Mouse (Mus musculus) lung, embryonic 16.5 days (tissue): ENCODE results near the gene Prrc2b. TPM values are rescaled to one million over a fixed set of nuclear protein-coding genes. Genes with fewer than 3 reads are reported as not detected.

Experiments
- ATAC-seq: fragments of 200-750 bp; cut with Nextera tagmentation; 2 replicates; pipeline ENCODE4 v1.8.0; 2017; ENCODE audit warnings: low read depth, mild to moderate bottlenecking, moderate library complexity
- H3K27ac ChIP-seq: fragments of 300-500 bp; sonication (generic); 2 replicates; pipeline ENCODE4 v1.5.1; 2014; ENCODE audit warnings: mild to moderate bottlenecking, control low read depth, low read length
- H3K27me3 ChIP-seq: fragments of 300-500 bp; sonication (generic); 2 replicates; pipeline ENCODE4 v1.6.1; 2014; ENCODE audit warnings: low read depth, low read length, mixed read lengths; ENCODE audit not compliant: control insufficient read depth, insufficient read depth
- H3K36me3 ChIP-seq: fragments of 300-500 bp; sonication (generic); 2 replicates; pipeline ENCODE4 v1.6.1; 2014; ENCODE audit warnings: low read length; ENCODE audit not compliant: control insufficient read depth, insufficient read depth
- H3K4me1 ChIP-seq: fragments of 300-500 bp; sonication (generic); replicated peaks from 2 replicates; pipeline ENCODE4 v1.6.1; 2014; ENCODE audit warnings: low read length, mixed read lengths; ENCODE audit not compliant: control insufficient read depth, insufficient read depth
- H3K4me2 ChIP-seq: fragments of 300-500 bp; sonication (generic); 2 replicates; pipeline ENCODE4 v1.6.1; 2014; ENCODE audit warnings: low read depth, low read length, control low read depth
- H3K4me3 ChIP-seq: fragments of 300-500 bp; sonication (generic); 2 replicates; pipeline ENCODE4 v1.5.1; 2014; ENCODE audit warnings: mild to moderate bottlenecking, low read length, control low read depth
- H3K9ac ChIP-seq: fragments of 300-500 bp; sonication (generic); 2 replicates; pipeline ENCODE4 v1.6.1; 2014; ENCODE audit warnings: low read length, control low read depth
- H3K9me3 ChIP-seq: fragments of 300-500 bp; sonication (generic); 2 replicates; pipeline ENCODE4 v1.6.1; 2016; ENCODE audit warnings: low read length; ENCODE audit not compliant: control insufficient read depth
- WGBS: fragments of 180-500 bp; shearing (Covaris S2); extraction: QIAGEN DNeasy Blood & Tissue Kit; methylation state at CpG from one replicate; pipeline ENCODE4 v1.1.7; 2014; 5-methylcytosine and 5-hydroxymethylcytosine counted together
- polyA plus RNA-seq: library from polyadenylated mRNA; unstranded; fragments of >200 nt; fragmentation: Nextera tagmentation; extraction: Ambion mirVana; gene quantifications from 2 replicates; pipeline ENCODE4 v1.2.1, GENCODE M21; 2015

Prrc2b gene
- polyA plus RNA-seq, 1 experiment from 2014 or later: 26.9 TPM

- Histone ChIP-seq H3K36me3 (no peaks in the 10 kb centered on the region), H3K9me3 (no peaks in the 10 kb centered on the region), H3K4me3 (no peak overlapping the region), H3K4me2 (no peak overlapping the region), H3K9ac (no peak overlapping the region), H3K27ac (no peak overlapping the region), H3K4me1 (peaks cover 7% of the 10 kb centered on the region; the same call in 1 of the 2 replicates), H3K27me3 (no peaks in the 10 kb centered on the region)
- ATAC-seq: no peak
- 72% methylated on average over 5 of the region's 5 CpGs for WGBS
These were observed 4.2 kb upstream of the Prrc2b start for GRCm38 (mm10) chr2:32146617-32147162.

GRCm38 (mm10) chr2:32150135-32150534 lies 747 bp upstream of the Prrc2b start:
- Histone ChIP-seq H3K36me3 (no peaks in the 10 kb centered on the region), H3K27me3 (no peaks in the 10 kb centered on the region), H3K9me3 (no peaks in the 10 kb centered on the region), H3K27ac (peak overlapping the region; percentile 99; the same call in 1 of the 2 replicates), H3K9ac (peak overlapping the region; percentile 99), H3K4me1 (peaks cover 29% of the 10 kb centered on the region), H3K4me3 (no peak overlapping the region; the same call in 1 of the 2 replicates), H3K4me2 (peak overlapping the region; percentile 94; the same call in 1 of the 2 replicates)
- 42% methylated on average over 1 of the region's 1 CpGs for WGBS
- no peak for ATAC-seq

GRCm38 (mm10) chr2:32150562-32150923 lies 339 bp upstream of the Prrc2b start:
- H3K4me1 ChIP-seq: peaks cover 33% of the 10 kb centered on the region
- no peaks in the 10 kb centered on the region for H3K36me3 ChIP-seq
- H3K9me3 ChIP-seq: no peaks in the 10 kb centered on the region
- peak overlapping the region; percentile 99 for H3K27ac ChIP-seq
- H3K9ac ChIP-seq: peak overlapping the region; percentile 99
- H3K4me2 ChIP-seq: peak overlapping the region; percentile 94
- ATAC-seq: no peak
- no peaks in the 10 kb centered on the region for H3K27me3 ChIP-seq
- peak overlapping the region; percentile 73 for H3K4me3 ChIP-seq
- 4% methylated on average over 7 of the region's 7 CpGs for WGBS

GRCm38 (mm10) chr2:32151660-32152366 lies 931 bp downstream of the Prrc2b start:
- H3K4me2 ChIP-seq: peak overlapping the region; percentile 94
- H3K9me3 ChIP-seq: no peaks in the 10 kb centered on the region
- under 1% methylated on average over 22 of the region's 22 CpGs for WGBS
- no peaks in the 10 kb centered on the region for H3K27me3 ChIP-seq
- peak overlapping the region; percentile 99 for H3K9ac ChIP-seq
- H3K4me1 ChIP-seq: peaks cover 46% of the 10 kb centered on the region
- no peaks in the 10 kb centered on the region for H3K36me3 ChIP-seq
- H3K4me3 ChIP-seq: peak overlapping the region; percentile 73
- no peak for ATAC-seq
- H3K27ac ChIP-seq: peak overlapping the region; percentile 99

DNA sequence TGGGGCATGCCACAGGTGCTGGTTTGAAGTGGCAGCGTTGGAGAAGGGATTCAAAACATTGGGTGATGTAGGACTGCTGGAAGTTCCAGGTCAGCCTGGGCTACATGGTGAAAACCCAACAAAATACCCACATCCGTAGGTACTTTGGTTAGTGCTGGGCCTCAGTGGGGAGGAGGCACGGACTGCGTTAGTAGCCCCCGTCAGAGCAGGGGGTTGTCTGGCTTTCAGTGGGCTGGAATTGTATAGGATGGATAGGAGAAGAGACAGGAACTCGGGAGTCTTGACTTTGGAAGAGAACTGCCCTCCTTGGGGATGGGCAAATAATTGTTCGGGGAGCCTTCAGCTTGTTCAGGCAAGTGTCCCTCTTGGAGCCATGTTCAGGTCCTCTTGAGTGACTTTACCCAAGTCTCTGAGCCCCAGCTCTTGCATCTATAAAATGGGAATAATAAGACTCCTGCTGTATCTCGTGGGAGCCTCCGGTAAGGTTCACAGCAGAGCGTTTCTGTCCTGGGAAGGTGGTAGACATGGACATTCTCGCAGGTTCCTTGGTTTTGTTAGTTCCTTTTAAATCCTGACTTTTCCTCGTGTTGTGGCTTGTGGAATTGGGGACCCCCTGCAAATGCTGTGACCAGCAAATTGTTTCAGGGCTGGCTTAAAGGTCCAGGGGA lies 1.6 kb downstream of the Prrc2b start:
- Histone ChIP-seq H3K27ac (peak overlapping the region; percentile 99), H3K4me3 (peak overlapping the region; percentile 73), H3K27me3 (no peaks in the 10 kb centered on the region), H3K36me3 (no peaks in the 10 kb centered on the region), H3K9me3 (no peaks in the 10 kb centered on the region), H3K4me2 (peak overlapping the region; percentile 94), H3K9ac (peak overlapping the region; percentile 99), H3K4me1 (peaks cover 53% of the 10 kb centered on the region)
- no peak for ATAC-seq
- WGBS: 6% methylated on average over 12 of the region's 12 CpGs

- ATAC-seq: peak; percentile 60
- Histone ChIP-seq H3K9me3 (no peaks in the 10 kb centered on the region), H3K36me3 (no peaks in the 10 kb centered on the region), H3K4me3 (peak overlapping the region; percentile 73), H3K4me2 (peak overlapping the region; percentile 94), H3K9ac (peak overlapping the region; percentile 99), H3K4me1 (peaks cover 59% of the 10 kb centered on the region), H3K27me3 (no peaks in the 10 kb centered on the region), H3K27ac (peak overlapping the region; percentile 99)
- 6% methylated on average over 13 of the region's 13 CpGs for WGBS
These were observed 2.3 kb downstream of the Prrc2b start for GRCm38 (mm10) chr2:32153041-32153790.

GRCm38 (mm10) chr2:32153791-32154119 lies 2.9 kb downstream of the Prrc2b start:
- peak overlapping the region; percentile 94 for H3K4me2 ChIP-seq
- 7% methylated on average over 4 of the region's 4 CpGs for WGBS
- no peaks in the 10 kb centered on the region for H3K27me3 ChIP-seq
- H3K9ac ChIP-seq: peak overlapping the region; percentile 99
- H3K4me1 ChIP-seq: peaks cover 64% of the 10 kb centered on the region
- H3K27ac ChIP-seq: peak overlapping the region; percentile 99
- H3K36me3 ChIP-seq: no peaks in the 10 kb centered on the region
- H3K4me3 ChIP-seq: peak overlapping the region; percentile 73
- H3K9me3 ChIP-seq: no peaks in the 10 kb centered on the region
- no peak for ATAC-seq

DNA sequence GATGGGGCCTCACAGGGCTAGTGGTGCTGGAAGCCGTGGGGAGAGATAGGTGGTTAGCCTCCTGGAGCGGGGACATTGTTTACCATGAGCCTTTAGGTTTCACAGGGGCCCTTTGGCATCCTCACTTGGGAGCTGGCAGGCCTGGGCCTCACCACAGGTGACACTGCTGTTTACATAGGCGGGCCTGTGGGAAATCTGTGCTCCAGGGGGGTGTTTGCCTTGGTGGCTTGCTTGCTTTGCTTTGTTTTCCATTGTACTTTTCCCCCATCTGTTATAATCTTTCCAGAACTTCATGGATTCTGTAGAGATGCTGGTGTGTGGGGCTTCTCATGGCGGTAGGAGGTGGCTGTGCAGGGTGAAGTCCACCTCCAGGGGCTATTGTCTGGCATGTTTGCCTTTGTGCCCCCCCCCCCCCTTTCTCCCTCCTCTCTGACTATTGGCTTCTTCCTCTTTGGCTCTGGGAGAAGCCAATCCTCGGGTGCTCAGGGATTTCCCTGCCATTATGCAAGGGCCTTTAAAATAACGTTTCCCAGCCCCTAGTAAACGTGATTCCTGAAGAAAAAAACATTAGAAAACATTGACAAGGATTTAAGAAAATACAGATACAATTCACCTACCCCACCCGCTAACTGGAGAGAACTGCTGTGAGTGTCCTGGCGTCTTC lies 3.6 kb downstream of the Prrc2b start:
- 17% methylated on average over 9 of the region's 9 CpGs for WGBS
- Histone ChIP-seq H3K27ac (peak overlapping the region; percentile 99), H3K27me3 (no peaks in the 10 kb centered on the region), H3K4me3 (peak overlapping the region; percentile 73), H3K9me3 (no peaks in the 10 kb centered on the region), H3K36me3 (no peaks in the 10 kb centered on the region), H3K4me2 (peak overlapping the region; percentile 94), H3K9ac (peak overlapping the region; percentile 99), H3K4me1 (peaks cover 67% of the 10 kb centered on the region)
- no peak for ATAC-seq
